Mouse (Mus musculus) kidney, embryonic 14.5 days (tissue): ENCODE measurements around the gene Trmt61a. TPM values are rescaled to one million over a fixed set of nuclear protein-coding genes. Genes with fewer than 3 reads are reported as not detected.
"Not testable (repeated sequence)": the region's sequence is repeated elsewhere in the genome, so short reads cannot be mapped to it uniquely, and the experiment has no call there.

Experiments used
- ATAC-seq: fragments of 200-750 bp; cut with Nextera tagmentation; 2 replicates; pipeline ENCODE4 v1.8.0; 2017; ENCODE audit warnings: moderate number of reproducible peaks, mild to moderate bottlenecking, moderate TSS enrichment, moderate library complexity; ENCODE audit not compliant: low FRiP score, low TSS enrichment
- H3K27ac ChIP-seq: fragments of 300-500 bp; sonication (generic); 2 replicates; pipeline ENCODE4 v1.5.1; 2014; ENCODE audit warnings: low read depth, mild to moderate bottlenecking, low read length, moderate library complexity, mixed read lengths
- H3K27me3 ChIP-seq: fragments of 300-500 bp; sonication (generic); 2 replicates; pipeline ENCODE4 v1.6.1; 2014; ENCODE audit warnings: mild to moderate bottlenecking, low read length; ENCODE audit not compliant: control insufficient read depth, insufficient read depth
- H3K36me3 ChIP-seq: fragments of 300-500 bp; sonication (generic); 2 replicates; pipeline ENCODE4 v1.6.1; 2014; ENCODE audit warnings: low read length, mixed read lengths; ENCODE audit not compliant: control insufficient read depth, insufficient read depth
- H3K4me1 ChIP-seq: fragments of 300-500 bp; sonication (generic); 2 replicates; pipeline ENCODE4 v1.6.1; 2014; ENCODE audit warnings: low read length, mixed read lengths; ENCODE audit not compliant: control insufficient read depth, insufficient read depth
- H3K4me2 ChIP-seq: fragments of 300-500 bp; sonication (generic); replicated peaks from 2 replicates; pipeline ENCODE4 v1.6.1; 2014; ENCODE audit warnings: low read depth, mild to moderate bottlenecking, low read length
- H3K4me3 ChIP-seq: fragments of 300-500 bp; sonication (generic); 2 replicates; pipeline ENCODE4 v1.5.1; 2014; ENCODE audit warnings: mild to moderate bottlenecking, low read length
- H3K9ac ChIP-seq: fragments of 300-500 bp; sonication (generic); 2 replicates; pipeline ENCODE4 v1.6.1; 2014; ENCODE audit warnings: low read depth, mild to moderate bottlenecking, low read length, moderate library complexity
- H3K9me3 ChIP-seq: fragments of 300-500 bp; sonication (generic); 2 replicates; pipeline ENCODE4 v1.6.1; 2016; ENCODE audit warnings: low read length; ENCODE audit not compliant: control insufficient read depth
- WGBS: fragments of 180-500 bp; shearing (Covaris S2); extraction: QIAGEN DNeasy Blood & Tissue Kit; methylation state at CpG from one replicate; pipeline ENCODE4 v1.1.7; 2014; 5-methylcytosine and 5-hydroxymethylcytosine counted together
- polyA plus RNA-seq: library from polyadenylated mRNA; unstranded; fragments of >200 nt; fragmentation: Nextera tagmentation; extraction: Ambion mirVana; gene quantifications from 2 replicates; pipeline ENCODE4 v1.2.1, GENCODE M21; 2014

The Trmt61a gene
- polyA plus RNA-seq, 1 experiment from 2014 or later: 6.7 TPM

DNA sequence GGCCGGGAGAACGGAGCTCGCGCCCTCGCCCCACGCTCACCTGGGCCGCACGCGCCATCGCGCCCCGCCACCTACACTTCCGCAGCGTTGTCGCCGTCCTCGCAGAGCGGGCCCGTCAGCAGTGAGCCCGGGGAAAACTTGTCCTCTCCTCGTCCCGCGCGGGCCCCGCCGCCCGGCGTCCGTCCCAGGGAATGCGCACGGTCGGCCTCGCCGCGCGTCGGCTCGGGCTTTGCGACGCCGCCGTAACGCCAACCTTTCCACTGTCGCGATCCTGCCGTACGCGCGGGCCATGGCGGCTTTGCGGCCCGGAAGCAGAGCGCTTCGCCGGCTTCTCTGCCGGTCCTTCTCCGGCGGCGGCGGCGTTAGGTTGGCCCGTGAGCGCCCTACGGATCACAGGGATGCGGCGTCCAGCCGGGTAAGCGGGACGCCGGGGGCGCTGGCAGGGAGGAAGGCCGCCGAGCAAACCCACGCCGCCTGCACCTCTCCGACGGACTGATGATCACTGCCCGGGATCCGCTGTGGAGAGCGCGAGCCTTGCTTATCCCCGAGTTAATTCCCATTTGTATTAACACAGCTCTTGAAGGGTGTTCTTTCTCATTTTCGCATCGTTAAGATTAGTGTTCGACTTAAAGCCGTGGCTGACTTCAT is 35.2 kb downstream of the Trmt61a start, which contains the start of the genes Bag5 and Apopt1:
Gene Bag5 (minus strand): TSS at position 254 of the 648 bp plus-strand sequence.
Gene Apopt1 (plus strand): TSS at position 258 of the 648 bp plus-strand sequence.
- Histone ChIP-seq H3K27me3 (no peaks in the 10 kb centered on the region), H3K4me1 (peaks cover 14% of the 10 kb centered on the region; the same call in 1 of the 2 replicates), H3K36me3 (peaks cover 36% of the 10 kb centered on the region), H3K4me3 (peak within 1 kb of the TSS; percentile 97), H3K9me3 (no peaks in the 10 kb centered on the region), H3K9ac (peak within 1 kb of the TSS; percentile 99), H3K27ac (peak within 1 kb of the TSS; percentile 82), H3K4me2 (peak within 1 kb of the TSS; percentile 75)
- peak; percentile 92 for ATAC-seq
- WGBS: under 1% methylated on average over 63 of the region's 86 CpGs

GRCm38 (mm10) chr12:111713880-111714279 is 36.0 kb downstream of the Trmt61a start:
- WGBS: 73% methylated on average over 6 of the region's 6 CpGs
- Histone ChIP-seq H3K36me3 (peaks cover 29% of the 10 kb centered on the region), H3K4me1 (peaks cover 19% of the 10 kb centered on the region), H3K4me2 (peak overlapping the region; percentile 48), H3K9ac (peak overlapping the region; percentile 99; the same call in 1 of the 2 replicates), H3K4me3 (peak overlapping the region; percentile 97)
- H3K27me3 ChIP-seq, H3K27ac ChIP-seq, H3K9me3 ChIP-seq, ATAC-seq: not testable (repeated sequence)

DNA sequence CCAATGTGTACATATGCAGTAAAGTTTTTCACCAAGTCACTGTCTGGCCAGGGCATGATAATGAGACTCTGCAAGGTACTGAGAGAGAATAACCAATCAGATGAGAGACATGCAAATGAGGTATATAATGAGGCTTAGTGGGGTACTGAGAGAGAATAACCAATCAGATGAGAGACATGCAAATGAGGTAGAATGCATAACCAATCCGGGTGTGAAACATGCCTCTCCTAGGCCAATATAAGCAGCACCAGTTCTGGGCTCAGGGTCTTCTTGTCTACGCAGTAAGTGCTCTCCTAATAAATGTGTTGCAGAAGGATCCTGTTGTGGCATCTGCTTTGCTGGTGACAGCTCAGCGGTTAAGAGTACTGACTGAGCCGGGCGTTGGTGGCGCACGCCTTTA is 38.6 kb downstream of the Trmt61a start:
- no peak for ATAC-seq
- WGBS: 96% methylated on average over 7 of the region's 7 CpGs

DNA sequence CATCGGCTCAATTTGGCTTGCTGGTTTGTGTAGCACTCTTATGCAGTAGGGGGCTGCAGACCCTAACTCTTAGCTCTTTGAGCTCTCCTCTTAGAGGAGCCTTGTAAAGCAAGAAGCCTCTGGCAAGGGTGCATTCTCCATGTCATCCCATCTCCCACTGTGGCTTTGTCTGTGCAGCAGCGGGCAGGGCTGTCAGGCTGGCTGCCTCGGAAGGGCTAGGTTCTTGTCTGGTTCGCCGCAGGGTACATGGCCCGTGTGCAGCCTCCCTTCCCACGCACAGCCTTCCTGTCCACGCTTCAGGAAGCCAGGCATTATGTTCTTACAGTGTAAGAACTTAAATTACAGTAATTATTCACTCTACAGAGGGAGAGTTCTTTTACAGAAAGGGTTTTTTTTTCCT is 40.8 kb downstream of the Trmt61a start:
- Histone ChIP-seq H3K4me1 (peaks cover 11% of the 10 kb centered on the region), H3K27me3 (no peaks in the 10 kb centered on the region), H3K36me3 (peaks cover 13% of the 10 kb centered on the region; the same call in 1 of the 2 replicates), H3K4me3 (no peak overlapping the region), H3K27ac (peak overlapping the region; percentile 78), H3K9me3 (no peaks in the 10 kb centered on the region), H3K4me2 (no peak overlapping the region; the same call in 1 of the 2 replicates), H3K9ac (no peak overlapping the region)
- 34% methylated on average over 8 of the region's 8 CpGs for WGBS
- peak; percentile 73 for ATAC-seq

More for the DNA sequence above, 38.6 kb downstream of the Trmt61a start:
- Histone ChIP-seq H3K9me3 (no peaks in the 10 kb centered on the region), H3K4me2 (no peak overlapping the region), H3K4me3 (no peak overlapping the region), H3K36me3 (peaks cover 7% of the 10 kb centered on the region; the same call in 1 of the 2 replicates), H3K4me1 (peaks cover 18% of the 10 kb centered on the region), H3K27me3 (no peaks in the 10 kb centered on the region), H3K9ac (no peak overlapping the region), H3K27ac (no peak overlapping the region)

DNA sequence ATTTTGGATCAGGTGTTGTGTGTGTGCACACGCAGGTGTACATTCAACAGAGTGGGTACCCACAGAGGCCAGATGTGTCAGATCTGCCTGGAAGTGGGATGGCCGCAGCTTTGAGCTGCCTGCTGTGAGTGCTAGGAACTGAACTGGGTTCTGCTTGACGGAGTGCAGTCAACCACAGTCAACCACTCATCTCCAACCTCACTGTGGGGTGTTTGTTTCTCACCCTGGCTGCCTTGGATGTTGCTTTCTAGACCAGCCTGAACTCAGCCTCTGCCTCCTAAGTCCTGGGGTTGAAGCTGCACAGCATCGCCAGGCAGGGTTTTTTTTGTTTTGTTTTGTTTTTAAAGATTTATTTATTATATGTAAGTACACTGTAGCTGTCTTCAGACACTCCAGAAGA is 42.3 kb downstream of the Trmt61a start:
- peaks cover 6% of the 10 kb centered on the region for H3K4me1 ChIP-seq
- no peak overlapping the region for H3K4me2 ChIP-seq
- H3K27me3 ChIP-seq: no peaks in the 10 kb centered on the region
- H3K36me3 ChIP-seq: peaks cover 19% of the 10 kb centered on the region; the same call in 1 of the 2 replicates
- WGBS: 89% methylated on average over 4 of the region's 4 CpGs
- no peak for ATAC-seq
- no peak overlapping the region for H3K9ac ChIP-seq
- no peak overlapping the region for H3K27ac ChIP-seq
- H3K9me3 ChIP-seq: no peaks in the 10 kb centered on the region
- H3K4me3 ChIP-seq: no peak overlapping the region

DNA sequence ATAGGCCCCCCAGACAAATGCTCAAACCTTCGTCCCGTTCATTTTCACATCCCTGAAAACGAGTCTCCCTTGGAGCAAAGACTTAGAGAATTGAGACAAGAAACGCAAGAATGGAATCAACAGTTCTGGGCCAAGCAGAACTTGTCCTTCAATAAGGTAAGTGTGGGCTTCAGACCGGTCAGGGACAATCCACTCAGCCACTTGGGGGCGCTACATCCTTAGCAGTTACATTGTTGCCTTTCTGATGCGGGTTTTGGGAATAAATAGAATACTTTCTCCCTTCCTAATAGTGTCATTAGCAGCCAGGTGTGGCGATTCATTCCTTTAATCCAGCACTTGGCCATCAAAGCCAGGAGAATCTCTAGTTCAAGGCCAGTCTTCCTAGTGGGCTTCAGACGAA is 44.7 kb downstream of the Trmt61a start:
- no peak for ATAC-seq
- peaks cover 15% of the 10 kb centered on the region; the same call in 1 of the 2 replicates for H3K36me3 ChIP-seq

DNA sequence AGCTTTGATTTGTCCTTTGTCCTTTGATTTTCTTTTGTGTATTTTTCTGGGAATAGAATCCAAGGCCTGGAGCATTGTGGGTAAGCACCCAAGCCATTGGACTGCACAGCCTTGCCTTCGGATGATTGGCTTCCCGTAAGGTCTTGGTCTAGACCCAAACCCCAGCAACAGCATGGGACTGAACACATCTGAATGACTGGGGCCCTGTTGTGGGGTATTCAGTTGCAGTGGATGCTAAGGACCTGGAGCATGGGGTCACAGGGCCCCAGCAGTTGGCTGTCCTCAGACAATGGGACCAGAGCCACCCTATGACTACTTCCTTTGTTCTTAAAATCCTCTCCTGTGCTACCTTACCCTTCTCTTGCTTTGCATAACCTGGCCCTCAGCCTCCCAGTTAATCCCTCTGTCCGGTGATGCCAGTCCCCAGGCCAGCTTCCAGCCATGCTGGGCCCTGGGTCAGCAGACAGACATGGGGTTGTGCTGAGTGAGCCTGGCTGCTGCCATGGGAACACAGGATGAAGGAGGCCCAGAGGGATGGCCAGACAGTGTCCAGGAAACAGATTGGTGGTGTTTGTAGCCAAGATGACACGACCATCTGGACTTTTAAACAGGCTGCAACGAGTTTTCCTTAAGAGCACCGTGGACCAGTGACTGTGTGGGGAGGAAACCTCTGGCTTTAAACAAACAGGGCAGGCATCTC is 46.9 kb downstream of the Trmt61a start:
- H3K36me3 ChIP-seq: peaks cover 18% of the 10 kb centered on the region; the same call in 1 of the 2 replicates
- H3K4me3 ChIP-seq: no peak overlapping the region
- H3K27ac ChIP-seq: peak overlapping the region; percentile 11; the same call in 1 of the 2 replicates
- no peaks in the 10 kb centered on the region for H3K9me3 ChIP-seq
- no peak for ATAC-seq
- no peak overlapping the region for H3K9ac ChIP-seq
- no peaks in the 10 kb centered on the region for H3K4me1 ChIP-seq
- H3K4me2 ChIP-seq: no peak overlapping the region
- H3K27me3 ChIP-seq: no peaks in the 10 kb centered on the region
- 67% methylated on average over 6 of the region's 6 CpGs for WGBS

More for the DNA sequence above, 44.7 kb downstream of the Trmt61a start:
- Histone ChIP-seq H3K4me2 (no peak overlapping the region), H3K4me3 (no peak overlapping the region), H3K27me3 (no peaks in the 10 kb centered on the region), H3K9ac (no peak overlapping the region), H3K4me1 (peaks cover 6% of the 10 kb centered on the region), H3K27ac (no peak overlapping the region), H3K9me3 (no peaks in the 10 kb centered on the region)
- WGBS: 75% methylated on average over 9 of the region's 9 CpGs

- Histone ChIP-seq H3K27me3 (no peaks in the 10 kb centered on the region), H3K36me3 (peaks cover 18% of the 10 kb centered on the region; the same call in 1 of the 2 replicates), H3K27ac (peak overlapping the region; percentile 11; the same call in 1 of the 2 replicates), H3K9me3 (no peaks in the 10 kb centered on the region), H3K4me1 (no peaks in the 10 kb centered on the region), H3K4me2 (no peak overlapping the region), H3K4me3 (no peak overlapping the region), H3K9ac (no peak overlapping the region)
- no peak for ATAC-seq
- WGBS: 60% methylated on average over 12 of the region's 12 CpGs
These were observed 47.6 kb downstream of the Trmt61a start for GRCm38 (mm10) chr12:111725338-111726121.
